In the genomic region with DNA sequence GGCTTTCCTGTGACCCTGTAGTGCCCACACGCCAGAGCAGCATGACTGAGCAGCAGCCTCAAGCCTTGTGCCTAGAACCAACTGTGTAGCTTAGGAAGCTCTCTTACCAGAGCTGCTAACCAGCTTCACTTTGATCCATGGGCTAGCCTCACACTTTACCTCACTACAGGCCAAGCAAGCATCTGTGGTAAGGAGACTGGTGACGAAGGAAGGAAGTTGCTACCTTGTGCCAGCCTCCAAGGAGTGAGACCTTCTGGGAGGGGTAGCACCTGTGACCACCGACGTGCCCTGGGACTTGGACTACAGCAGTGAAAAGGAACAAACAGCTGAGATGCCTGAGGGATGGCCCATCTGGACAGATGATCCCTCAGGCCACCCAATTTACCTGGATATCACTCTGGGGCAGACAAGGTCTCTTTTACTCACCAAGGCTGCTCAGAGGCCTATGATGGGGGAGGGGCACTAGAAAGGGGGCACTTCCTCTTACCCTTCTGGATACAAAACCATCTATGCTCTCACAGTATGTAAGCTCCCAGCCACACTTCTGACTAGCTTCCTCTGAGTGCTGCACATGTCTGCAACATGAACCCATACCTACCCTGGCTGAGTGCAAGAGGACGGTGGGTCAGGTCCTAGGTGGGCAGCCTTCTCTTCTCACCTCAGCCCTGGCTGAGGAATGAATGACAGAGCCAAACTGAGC, we compare ENCODE assay signal across 22 mouse cellular contexts. TPM values are rescaled to one million over a fixed set of nuclear protein-coding genes. Genes with fewer than 3 reads are reported as not detected.
"Had no signal": no experiment of that assay in that cellular context is flagged by ENCODE, and none has a peak within 500 bp of the region (broad histone marks: within the 10 kb centered on the region; RNA-seq: fewer than 3 reads in every experiment).

No protein-coding gene starts in this region.

- DNase-seq: gastrocnemius, postnatal 14 days; gastrocnemius, postnatal 36 days; heart, adult 18-20 months; heart, postnatal 14 days; heart, postnatal 36 days; kidney, adult 18-20 months; kidney, adult 8-10 months; kidney, postnatal 10 days; kidney, postnatal 25 days; kidney, postnatal 4 days; left cerebral cortex, postnatal 4 days had no signal

- ATAC-seq: hindbrain, embryonic 16.5 days; inflammation-experienced regulatory T-cells, adult 6 months; intestine, embryonic 15.5 days; intestine, postnatal 0 days; liver, embryonic 12.5 days had no signal

RNA-seq across cellular contexts. Expression of a gene that starts 18.5 kb away (rescaled TPM):
- total RNA-seq: gastrocnemius, adult 8-10 months; gastrocnemius, postnatal 14 days; gastrocnemius, postnatal 36 days; heart, adult 18-20 months; heart, adult 8-10 months; heart, postnatal 36 days; liver, adult 2 months had no signal
- polyA plus RNA-seq: gonadal fat pad, adult 2 months; heart, embryonic 14.5 days; inflammation-experienced regulatory T-cells, adult 6 months; intestine, embryonic 15.5 days; intestine, postnatal 0 days; liver, adult 2 months; liver, embryonic 12.5 days; liver, embryonic 14.5 days had no signal
